Mouse (Mus musculus) stomach, embryonic 14.5 days (tissue): ENCODE measurements around the gene 1700025C18Rik. TPM values are rescaled to one million over a fixed set of nuclear protein-coding genes. Genes with fewer than 3 reads are reported as not detected.

Experiments
- ATAC-seq: fragments of 200-750 bp; cut with Nextera tagmentation; 2 replicates; pipeline ENCODE4 v1.8.0; 2017; ENCODE audit warnings: low read depth, moderate TSS enrichment; ENCODE audit not compliant: insufficient number of reproducible peaks, insufficient read depth, low FRiP score
- H3K27ac ChIP-seq: fragments of 300-500 bp; sonication (generic); 2 replicates; pipeline ENCODE4 v1.5.1; 2014; ENCODE audit warnings: mild to moderate bottlenecking, low read length, moderate library complexity, mixed read lengths
- H3K27me3 ChIP-seq: fragments of 300-500 bp; sonication (generic); 2 replicates; pipeline ENCODE4 v1.6.1; 2014; ENCODE audit warnings: low read length, control low read depth, mixed read lengths; ENCODE audit not compliant: control insufficient read depth, insufficient read depth
- H3K36me3 ChIP-seq: fragments of 300-500 bp; sonication (generic); 2 replicates; pipeline ENCODE4 v1.6.1; 2014; ENCODE audit warnings: mild to moderate bottlenecking, control low read depth, low read length, moderate library complexity, mixed read lengths; ENCODE audit not compliant: control insufficient read depth, insufficient read depth
- H3K4me1 ChIP-seq: fragments of 300-500 bp; sonication (generic); 2 replicates; pipeline ENCODE4 v1.6.1; 2014; ENCODE audit warnings: low read length, control low read depth, mixed read lengths; ENCODE audit not compliant: control insufficient read depth, insufficient read depth
- H3K4me2 ChIP-seq: fragments of 300-500 bp; sonication (generic); replicated peaks from 2 replicates; pipeline ENCODE4 v1.6.1; 2014; ENCODE audit warnings: low read depth, low read length, control low read depth
- H3K4me3 ChIP-seq: fragments of 300-500 bp; sonication (generic); 2 replicates; pipeline ENCODE4 v1.5.1; 2014; ENCODE audit warnings: low read depth, low read length, control low read depth
- H3K9ac ChIP-seq: fragments of 300-500 bp; sonication (generic); replicated peaks from 2 replicates; pipeline ENCODE4 v1.6.1; 2014; ENCODE audit warnings: low read depth, mild to moderate bottlenecking, control low read depth, low read length, moderate library complexity, mixed read lengths
- H3K9me3 ChIP-seq: fragments of 300-500 bp; sonication (generic); 2 replicates; pipeline ENCODE4 v1.6.1; 2016; ENCODE audit warnings: low read depth, low read length, control low read depth; ENCODE audit not compliant: control insufficient read depth
- WGBS: fragments of 180-500 bp; shearing (Covaris S2); extraction: QIAGEN DNeasy Blood & Tissue Kit; methylation state at CpG from one replicate; pipeline ENCODE4 v1.1.7; 2014; 5-methylcytosine and 5-hydroxymethylcytosine counted together
- polyA plus RNA-seq: library from polyadenylated mRNA; unstranded; fragments of >200 nt; fragmentation: Nextera tagmentation; extraction: Ambion mirVana; gene quantifications from 2 replicates; pipeline ENCODE4 v1.2.1, GENCODE M21; 2014

1700025C18Rik gene
- polyA plus RNA-seq, 1 experiment from 2014 or later: not detected

DNA sequence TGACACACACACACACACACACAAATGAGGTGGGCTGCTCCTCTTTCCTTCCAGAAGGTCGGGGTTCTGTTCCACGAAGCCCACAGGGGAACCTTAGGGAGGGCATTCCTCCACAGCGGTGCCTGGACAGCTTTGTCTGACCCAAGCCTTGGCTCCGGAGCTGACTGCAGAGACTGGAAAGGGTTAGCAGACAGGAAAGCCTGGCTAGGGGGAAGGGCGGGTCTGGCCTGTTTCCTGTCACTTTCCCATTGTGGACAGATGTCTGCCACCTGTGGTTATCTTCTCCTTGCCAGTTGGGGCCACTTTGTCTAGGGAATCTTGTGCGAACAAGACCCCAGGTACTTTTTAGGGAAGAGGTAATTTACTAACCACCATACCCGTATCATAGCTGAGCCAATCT lies 34.6 kb downstream of the 1700025C18Rik start:
- Histone ChIP-seq H3K27ac (no peak overlapping the region), H3K4me3 (peak overlapping the region; percentile 27), H3K27me3 (no peaks in the 10 kb centered on the region), H3K9ac (no peak overlapping the region), H3K36me3 (no peaks in the 10 kb centered on the region), H3K9me3 (no peaks in the 10 kb centered on the region), H3K4me2 (peak overlapping the region; percentile 48), H3K4me1 (no peaks in the 10 kb centered on the region)
- ATAC-seq: peak; percentile 34; the same call in 1 of the 2 replicates
- WGBS: 4% methylated on average over 7 of the region's 7 CpGs

DNA sequence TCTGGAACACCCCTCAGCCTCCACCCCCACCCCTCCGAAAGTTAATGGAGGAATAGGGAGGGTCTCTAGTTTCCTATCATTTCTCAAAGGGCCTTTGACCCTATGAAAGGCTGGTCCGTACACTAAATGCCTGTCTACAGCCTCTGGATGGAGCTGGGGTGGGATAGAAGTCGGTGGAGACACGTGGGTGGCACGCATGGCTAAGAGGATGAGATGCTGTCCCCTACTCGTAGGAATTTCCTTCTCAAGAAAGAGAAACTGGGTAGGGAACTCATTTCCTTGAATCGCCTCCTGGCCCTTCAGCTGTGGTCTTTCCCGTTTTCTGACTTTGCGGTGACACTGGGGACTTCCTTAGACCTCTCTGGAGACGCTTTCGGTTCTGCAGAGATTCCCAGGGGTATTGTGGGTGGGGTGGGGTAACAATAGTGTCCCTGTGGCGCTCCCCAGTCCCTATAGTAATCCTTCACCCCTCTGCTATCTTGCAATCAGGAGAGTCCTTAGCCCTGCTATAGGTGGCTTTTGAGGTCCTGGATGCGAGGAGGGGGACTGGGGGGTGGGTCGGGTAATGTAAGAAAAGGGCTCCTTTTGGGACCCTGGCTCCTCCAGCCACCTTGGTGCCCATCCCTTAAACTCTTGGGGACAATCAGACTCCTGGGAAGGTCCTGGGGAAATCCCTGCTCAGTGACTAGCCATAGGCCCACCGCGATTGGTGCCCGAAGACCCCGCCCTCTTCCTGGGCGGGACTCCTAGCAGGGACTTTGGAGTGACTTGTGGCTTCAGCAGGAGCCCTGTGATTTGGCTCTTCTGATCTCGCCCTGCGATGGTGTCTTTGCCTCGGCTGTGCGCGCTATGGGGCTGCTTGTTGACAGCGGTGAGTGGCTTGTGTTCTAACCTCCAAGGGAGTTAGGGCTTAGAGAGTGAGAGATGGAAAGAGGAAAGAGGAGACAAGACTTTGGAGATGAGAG lies 35.4 kb downstream of the 1700025C18Rik start, which contains the start of gene Cd40:
Gene Cd40 (plus strand): TSS at position 740 of the 965 bp plus-strand sequence.
- Histone ChIP-seq H3K4me2 (peak within 1 kb of the TSS; percentile 48), H3K9me3 (no peaks in the 10 kb centered on the region), H3K27ac (no peak within 1 kb of the TSS), H3K4me1 (no peaks in the 10 kb centered on the region), H3K9ac (no peak within 1 kb of the TSS), H3K36me3 (no peaks in the 10 kb centered on the region), H3K27me3 (no peaks in the 10 kb centered on the region), H3K4me3 (peak within 1 kb of the TSS; percentile 27)
- WGBS: 11% methylated on average over 25 of the region's 25 CpGs
- peak; percentile 76 for ATAC-seq

DNA sequence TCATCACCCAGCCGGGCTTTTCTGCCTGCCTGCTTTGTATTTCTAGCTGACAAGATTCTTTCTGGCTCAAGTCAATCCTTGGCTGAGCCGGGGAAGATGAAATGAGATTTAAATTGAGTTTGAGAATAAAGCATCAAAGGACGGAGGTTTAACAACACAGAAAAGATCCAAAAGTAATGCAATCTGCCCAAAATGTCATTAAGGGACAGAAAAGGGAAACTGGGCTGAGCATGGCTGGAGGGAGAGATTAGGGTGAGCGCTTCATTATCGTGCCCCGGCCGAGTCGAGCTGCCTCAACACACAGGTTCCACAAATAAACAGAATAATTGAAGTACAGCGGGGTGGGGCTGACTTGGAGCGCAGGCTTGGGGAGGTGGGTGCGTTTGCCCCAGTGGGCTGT lies 39.0 kb downstream of the 1700025C18Rik start:
- Histone ChIP-seq H3K4me2 (no peak overlapping the region), H3K9me3 (no peaks in the 10 kb centered on the region), H3K36me3 (no peaks in the 10 kb centered on the region), H3K9ac (no peak overlapping the region), H3K27ac (no peak overlapping the region), H3K4me3 (no peak overlapping the region), H3K27me3 (no peaks in the 10 kb centered on the region), H3K4me1 (no peaks in the 10 kb centered on the region)
- 27% methylated on average over 11 of the region's 11 CpGs for WGBS
- ATAC-seq: no peak

DNA sequence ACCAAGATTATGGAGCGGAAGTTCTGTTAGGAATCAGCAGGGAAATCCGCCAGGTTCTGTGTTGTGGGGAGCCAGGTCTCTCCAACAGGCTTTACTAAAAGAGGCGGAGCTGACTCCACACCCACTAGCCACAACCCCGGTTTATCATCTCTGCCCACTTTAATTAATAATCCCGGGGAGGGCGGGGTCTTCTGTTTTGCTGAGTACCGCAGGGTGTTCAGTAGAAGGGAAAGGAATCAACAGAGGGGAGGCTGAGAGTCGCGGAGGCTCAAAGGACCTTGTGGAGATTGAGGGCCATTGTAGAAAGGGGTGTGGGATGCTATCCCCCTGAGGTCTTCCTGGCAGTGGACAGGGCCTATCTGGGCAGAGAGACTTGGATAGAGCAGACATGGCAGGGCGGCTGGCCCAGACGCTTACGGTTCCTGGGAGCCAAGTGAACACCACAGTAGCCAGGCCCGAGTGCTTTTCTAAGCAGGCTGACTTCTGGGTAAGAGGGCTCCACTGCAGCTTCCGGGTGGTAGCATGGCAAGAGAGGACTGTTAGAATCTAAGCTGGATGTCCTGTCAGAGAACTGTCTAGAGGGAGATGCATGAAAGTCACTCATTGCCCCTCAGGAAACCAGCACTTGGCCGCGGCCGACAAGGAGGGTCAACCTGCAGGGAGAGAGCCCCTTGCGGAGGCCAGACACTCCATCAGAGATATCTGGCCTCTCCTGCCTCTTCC lies 39.6 kb downstream of the 1700025C18Rik start:
- 72% methylated on average over 18 of the region's 18 CpGs for WGBS

DNA sequence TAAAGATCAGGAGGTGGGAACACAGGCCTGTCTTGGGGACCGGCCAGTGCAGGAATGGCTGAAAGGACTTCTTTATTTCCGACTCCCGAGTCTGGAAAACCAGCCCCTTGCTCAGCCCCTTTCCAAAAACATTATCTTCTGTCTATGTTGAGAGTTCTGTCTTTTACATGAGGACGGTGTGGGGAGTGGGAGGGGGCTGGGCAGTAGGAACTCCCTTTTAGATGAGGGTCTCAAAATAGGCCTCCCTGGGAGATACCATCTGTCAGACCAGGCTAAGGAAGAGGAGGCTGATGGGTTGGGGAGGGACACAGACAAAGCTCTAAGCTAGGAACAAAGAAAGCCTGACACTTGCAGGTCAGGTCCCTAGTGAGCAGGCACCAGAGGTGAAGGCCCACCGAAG lies 41.5 kb downstream of the 1700025C18Rik start:
- no peaks in the 10 kb centered on the region for H3K36me3 ChIP-seq
- H3K9me3 ChIP-seq: no peaks in the 10 kb centered on the region
- H3K4me1 ChIP-seq: no peaks in the 10 kb centered on the region
- H3K4me2 ChIP-seq: no peak overlapping the region
- H3K27me3 ChIP-seq: no peaks in the 10 kb centered on the region
- no peak overlapping the region for H3K4me3 ChIP-seq
- no peak overlapping the region for H3K27ac ChIP-seq
- H3K9ac ChIP-seq: no peak overlapping the region
- ATAC-seq: no peak
- WGBS: 62% methylated on average over 5 of the region's 5 CpGs

More for the DNA sequence above, 39.6 kb downstream of the 1700025C18Rik start:
- H3K4me3 ChIP-seq: no peak overlapping the region
- no peak overlapping the region for H3K4me2 ChIP-seq
- no peaks in the 10 kb centered on the region for H3K36me3 ChIP-seq
- no peaks in the 10 kb centered on the region for H3K27me3 ChIP-seq
- no peaks in the 10 kb centered on the region for H3K4me1 ChIP-seq
- H3K27ac ChIP-seq: no peak overlapping the region
- ATAC-seq: no peak
- no peaks in the 10 kb centered on the region for H3K9me3 ChIP-seq
- no peak overlapping the region for H3K9ac ChIP-seq

DNA sequence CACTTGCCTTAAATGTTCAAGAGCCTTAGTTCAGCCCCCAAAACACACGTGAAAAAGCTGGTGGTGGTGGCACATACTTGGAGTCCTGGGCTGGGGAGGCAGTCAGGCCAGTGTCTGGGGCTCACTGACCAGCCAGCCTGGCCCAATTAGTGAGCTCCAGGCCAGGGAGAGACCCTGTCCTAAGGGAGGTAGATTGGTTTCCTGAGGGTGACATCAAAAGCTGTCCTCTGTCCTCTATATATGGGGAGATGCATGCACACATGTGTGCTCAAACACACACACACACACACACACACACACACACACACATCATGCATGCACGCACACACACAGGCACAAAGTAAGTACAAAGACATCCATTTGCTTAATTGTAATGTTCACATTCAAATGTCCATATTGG lies 46.8 kb downstream of the 1700025C18Rik start:
- no peak overlapping the region for H3K4me3 ChIP-seq
- H3K4me2 ChIP-seq: no peak overlapping the region
- no peaks in the 10 kb centered on the region for H3K9me3 ChIP-seq
- no peak for ATAC-seq
- 65% methylated on average over 2 of the region's 2 CpGs for WGBS
- H3K36me3 ChIP-seq: no peaks in the 10 kb centered on the region
- H3K9ac ChIP-seq: no peak overlapping the region
- H3K27ac ChIP-seq: no peak overlapping the region
- no peaks in the 10 kb centered on the region; the same call in 1 of the 2 replicates for H3K4me1 ChIP-seq
- no peaks in the 10 kb centered on the region for H3K27me3 ChIP-seq

DNA sequence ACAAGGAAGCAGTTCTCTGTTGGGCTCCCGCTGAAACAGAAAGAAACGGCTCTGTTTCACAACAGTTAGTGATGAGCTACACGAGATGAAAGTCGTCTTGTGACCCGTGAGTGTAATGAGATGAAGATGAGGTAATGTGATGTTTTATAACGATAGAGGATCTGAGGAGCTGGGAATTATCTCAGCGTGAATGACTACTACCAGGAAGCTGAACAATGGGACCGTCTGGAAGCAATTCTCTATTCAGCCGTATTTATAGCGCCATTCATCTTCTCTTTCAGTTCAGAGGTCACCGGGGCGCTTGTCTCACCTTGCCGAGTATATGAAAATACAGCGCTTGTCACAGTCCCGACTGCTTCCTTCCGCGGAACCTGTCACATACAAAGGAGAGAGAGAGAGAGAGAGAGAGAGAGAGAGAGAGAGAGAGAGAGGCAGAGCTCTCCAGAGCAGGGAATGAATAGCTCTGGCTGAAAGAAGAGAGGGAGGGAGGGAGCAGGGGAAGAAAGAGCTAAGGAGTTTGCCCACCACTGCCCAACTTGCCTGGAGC lies 47.4 kb downstream of the 1700025C18Rik start:
- H3K4me1 ChIP-seq: no peaks in the 10 kb centered on the region; the same call in 1 of the 2 replicates
- no peaks in the 10 kb centered on the region for H3K36me3 ChIP-seq
- H3K4me2 ChIP-seq: no peak overlapping the region
- WGBS: 13% methylated on average over 17 of the region's 17 CpGs
- no peaks in the 10 kb centered on the region for H3K27me3 ChIP-seq
- H3K9me3 ChIP-seq: no peaks in the 10 kb centered on the region
- no peak overlapping the region for H3K4me3 ChIP-seq
- H3K9ac ChIP-seq: no peak overlapping the region
- ATAC-seq: no peak
- no peak overlapping the region for H3K27ac ChIP-seq

DNA sequence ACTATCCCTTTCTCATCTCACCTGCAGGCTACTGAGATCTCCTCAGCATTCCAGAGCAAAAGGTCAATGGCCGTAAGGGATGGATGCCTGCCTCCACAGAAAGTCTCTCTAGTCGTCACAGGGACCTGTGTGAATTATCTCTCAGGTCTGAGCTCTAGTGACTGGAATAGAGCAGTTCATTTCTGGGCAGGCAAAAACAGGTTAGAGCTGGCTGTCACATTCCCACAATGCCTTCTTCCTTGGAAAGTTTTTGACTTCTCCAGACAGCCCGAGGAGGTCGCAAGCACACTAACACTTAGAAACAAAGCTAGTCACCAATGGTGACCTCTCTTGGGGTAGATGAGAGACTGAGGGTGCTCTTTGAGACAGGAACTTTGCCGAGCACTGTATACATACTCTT lies 48.4 kb downstream of the 1700025C18Rik start:
- H3K27me3 ChIP-seq: no peaks in the 10 kb centered on the region
- no peak overlapping the region for H3K4me2 ChIP-seq
- 74% methylated on average over 5 of the region's 5 CpGs for WGBS
- no peaks in the 10 kb centered on the region; the same call in 1 of the 2 replicates for H3K4me1 ChIP-seq
- no peak overlapping the region for H3K4me3 ChIP-seq
- no peaks in the 10 kb centered on the region for H3K36me3 ChIP-seq
- ATAC-seq: no peak
- no peak overlapping the region for H3K27ac ChIP-seq
- no peaks in the 10 kb centered on the region for H3K9me3 ChIP-seq
- no peak overlapping the region for H3K9ac ChIP-seq
